Mouse (Mus musculus) monocyte, adult 2 months (primary cell): Measurements from ENCODE around the gene Tpm3.

Experiments used
- DNase-seq, 2 experiments: peaks; one replicate each; pipeline ENCODE4 v3.0.0; 2022; ENCODE audit warnings: low spot score in 2 of 2, low read depth in 1 of 2

Tpm3 gene

DNA sequence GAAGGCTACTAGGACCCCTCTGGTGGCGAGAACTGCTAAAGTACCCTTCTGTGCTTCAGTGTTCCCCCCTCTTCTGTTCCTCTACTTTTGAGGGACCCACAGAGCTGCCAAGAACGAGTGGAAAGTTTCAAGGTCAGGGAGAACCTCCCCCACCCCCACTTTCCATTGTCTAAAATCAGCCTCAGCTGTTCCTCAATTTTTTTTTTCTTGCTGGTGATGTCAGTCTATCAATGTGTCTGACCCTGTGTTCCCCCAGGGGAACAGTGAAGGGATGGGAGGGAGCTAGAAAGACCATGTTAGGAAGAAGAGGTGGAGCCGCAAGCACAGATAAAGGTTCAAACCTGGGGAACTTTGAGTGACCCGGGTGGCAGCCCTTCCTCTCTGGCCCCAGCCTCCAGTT lies at the start of gene Tpm3:
Tpm3 (plus strand) TSS at position 356 of the 400 bp plus-strand sequence.
- no peak for DNase-seq

DNA sequence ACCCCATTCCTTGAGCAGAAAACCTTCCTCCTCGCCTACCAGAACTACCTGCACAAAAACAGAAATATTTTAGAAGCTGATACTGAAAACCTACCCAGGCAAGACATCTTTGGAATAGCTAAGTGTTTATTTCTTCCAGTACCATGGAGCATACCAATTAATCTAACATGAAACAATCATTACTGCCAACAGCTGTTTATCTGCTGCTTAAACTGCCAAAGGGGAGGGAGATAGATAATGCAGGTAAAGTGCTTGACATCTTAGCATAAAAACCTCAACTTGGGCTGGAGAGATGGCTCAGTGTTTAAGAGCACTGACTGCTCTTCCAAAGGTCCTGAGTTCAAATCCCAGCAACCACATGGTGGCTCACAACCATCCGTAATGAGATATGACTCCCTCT lies 37.8 kb upstream of the Tpm3 start:
- DNase-seq = no peak

DNA sequence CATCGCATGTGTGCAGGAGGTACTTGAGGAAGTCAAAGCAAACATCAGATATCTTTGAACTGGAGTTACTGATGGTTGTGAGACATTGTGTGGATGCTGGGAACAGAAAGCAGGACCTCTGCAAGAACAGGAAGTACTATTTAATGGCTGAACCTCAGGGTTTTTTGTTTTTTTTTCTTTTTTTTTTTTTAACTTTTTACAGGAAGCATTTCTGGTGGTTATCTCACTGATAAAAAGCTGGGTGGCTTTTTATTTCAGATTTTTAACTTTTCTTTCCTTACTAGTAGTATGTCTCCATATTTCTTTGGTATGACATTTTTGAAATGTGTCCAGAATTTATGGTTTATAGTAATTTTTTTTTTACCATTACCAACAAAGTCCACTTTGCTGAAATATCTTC lies 36.2 kb upstream of the Tpm3 start:
- no peak for DNase-seq

DNA sequence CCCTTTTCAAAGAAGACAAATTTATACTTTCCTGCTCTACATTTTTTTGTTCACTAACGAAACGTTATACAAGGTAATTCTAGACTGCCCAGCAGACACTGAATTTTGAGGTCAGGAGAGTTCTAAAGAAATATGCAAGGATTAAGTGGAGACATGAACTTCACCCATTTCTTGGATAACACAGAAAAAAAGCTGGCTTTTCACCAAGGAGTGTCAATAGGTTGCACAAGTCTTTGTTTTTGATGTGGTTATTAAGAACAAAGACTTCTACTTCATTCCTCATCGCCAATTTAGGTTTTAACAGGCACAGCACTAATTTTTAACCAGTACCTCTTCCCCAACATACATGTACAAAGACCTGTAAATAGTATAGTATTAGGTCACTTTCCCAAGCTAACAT lies 22.8 kb upstream of the Tpm3 start:
- DNase-seq = no peak

- DNase-seq = peak in 1 of 2 experiments; percentile 34
Measured at GRCm38 (mm10) chr3:90051441-90052350, 20.8 kb upstream of the Tpm3 start, which contains the start of gene 4933434E20Rik. Gene 4933434E20Rik (plus strand): TSS chr3:90051636.

DNA sequence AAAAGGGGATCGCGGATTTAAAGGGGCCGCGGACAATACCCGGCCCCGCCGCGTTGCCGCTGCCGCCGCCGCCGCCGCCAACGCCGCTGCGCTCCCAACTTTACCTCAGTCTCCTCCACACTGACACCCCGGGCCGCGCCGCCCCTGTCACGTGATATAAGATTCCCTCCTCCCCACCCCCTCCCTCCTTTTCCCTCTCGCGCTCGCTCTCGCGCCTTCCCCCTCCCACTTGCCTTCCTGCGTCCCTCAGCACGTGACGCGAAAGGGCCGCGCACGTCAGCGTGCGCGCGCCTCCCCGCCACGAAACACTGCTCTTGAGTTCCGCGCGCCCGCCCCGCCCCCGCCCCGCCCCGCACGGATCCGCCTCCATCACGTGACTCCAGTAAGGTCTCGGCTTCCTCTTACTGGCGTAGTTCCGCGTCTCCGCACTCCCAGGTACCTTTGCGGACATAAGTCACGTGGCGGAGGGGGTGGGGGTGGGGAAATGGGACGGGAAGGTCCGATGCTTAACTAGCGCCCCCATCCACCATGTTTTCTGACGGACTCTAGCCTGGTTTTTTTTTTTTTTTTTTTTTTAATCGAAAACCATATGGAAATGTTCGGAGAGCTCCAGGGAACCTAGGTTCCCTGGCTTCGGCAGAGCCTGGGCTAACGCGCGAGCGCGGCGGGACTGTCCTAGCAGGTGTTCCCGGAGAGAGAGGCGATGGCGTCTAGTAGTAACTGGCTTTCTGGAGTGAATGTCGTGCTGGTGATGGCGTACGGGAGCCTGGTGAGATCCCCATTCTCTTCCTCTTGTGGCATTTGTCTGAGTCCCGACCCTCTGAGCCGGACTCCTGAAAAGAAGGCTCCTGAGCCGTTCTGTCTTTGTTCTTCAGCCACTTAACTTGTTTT lies 19.9 kb upstream of the Tpm3 start, which contains the start of gene Ubap2l:
Ubap2l (minus strand) TSS at position 278 of the 891 bp plus-strand sequence.
- peak; percentile 81 to 82 for DNase-seq

DNA sequence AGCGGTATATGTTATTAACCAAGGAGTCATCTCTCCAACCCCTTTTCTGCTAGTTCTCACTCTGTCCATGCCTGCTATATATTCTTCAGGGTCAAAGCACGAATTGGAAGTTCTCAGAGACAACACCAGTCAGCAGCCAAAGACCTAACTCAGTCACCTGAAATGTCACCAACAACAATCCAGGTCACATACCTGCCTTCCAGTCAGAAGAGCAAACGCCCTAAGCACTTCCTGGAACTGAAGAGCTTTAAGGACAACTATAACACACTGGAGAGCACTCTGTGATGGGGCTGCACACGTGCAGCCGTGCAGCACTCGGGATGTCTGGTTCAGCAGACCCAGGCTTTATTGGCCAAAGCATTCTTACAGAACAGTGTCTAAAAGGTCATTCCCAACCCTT lies 10.9 kb upstream of the Tpm3 start:
- DNase-seq = no peak

DNA sequence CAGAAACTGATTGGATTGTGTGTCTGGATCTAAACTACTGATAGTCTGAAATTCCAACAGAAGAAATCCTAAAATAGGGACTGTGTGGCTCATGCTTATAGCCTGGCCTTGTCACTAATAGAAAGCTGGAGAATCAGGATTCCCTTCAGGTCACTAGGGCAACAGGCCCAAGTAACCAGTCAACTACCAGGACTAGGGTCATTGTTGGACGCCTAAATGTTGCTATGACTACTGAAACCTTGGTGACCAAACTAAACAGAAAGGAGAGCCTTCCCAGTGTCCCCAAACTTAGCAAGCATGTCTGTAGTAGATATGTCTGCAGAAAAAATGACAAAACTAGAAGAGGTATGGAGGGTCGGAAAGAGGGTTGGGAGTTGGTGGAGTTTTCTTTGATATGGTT lies 9.9 kb upstream of the Tpm3 start:
- no peak for DNase-seq

GRCm38 (mm10) chr3:90064383-90064782 lies 8.1 kb upstream of the Tpm3 start:
- DNase-seq = no peak

- DNase-seq = peak in 1 of 2 experiments; percentile 40
Measured at GRCm38 (mm10) chr3:90065553-90065952, 6.9 kb upstream of the Tpm3 start.

- DNase-seq = no peak
Measured at GRCm38 (mm10) chr3:90067851-90068250, 4.6 kb upstream of the Tpm3 start.

- no peak for DNase-seq
Measured at GRCm38 (mm10) chr3:90069688-90070087, 2.8 kb upstream of the Tpm3 start.

DNA sequence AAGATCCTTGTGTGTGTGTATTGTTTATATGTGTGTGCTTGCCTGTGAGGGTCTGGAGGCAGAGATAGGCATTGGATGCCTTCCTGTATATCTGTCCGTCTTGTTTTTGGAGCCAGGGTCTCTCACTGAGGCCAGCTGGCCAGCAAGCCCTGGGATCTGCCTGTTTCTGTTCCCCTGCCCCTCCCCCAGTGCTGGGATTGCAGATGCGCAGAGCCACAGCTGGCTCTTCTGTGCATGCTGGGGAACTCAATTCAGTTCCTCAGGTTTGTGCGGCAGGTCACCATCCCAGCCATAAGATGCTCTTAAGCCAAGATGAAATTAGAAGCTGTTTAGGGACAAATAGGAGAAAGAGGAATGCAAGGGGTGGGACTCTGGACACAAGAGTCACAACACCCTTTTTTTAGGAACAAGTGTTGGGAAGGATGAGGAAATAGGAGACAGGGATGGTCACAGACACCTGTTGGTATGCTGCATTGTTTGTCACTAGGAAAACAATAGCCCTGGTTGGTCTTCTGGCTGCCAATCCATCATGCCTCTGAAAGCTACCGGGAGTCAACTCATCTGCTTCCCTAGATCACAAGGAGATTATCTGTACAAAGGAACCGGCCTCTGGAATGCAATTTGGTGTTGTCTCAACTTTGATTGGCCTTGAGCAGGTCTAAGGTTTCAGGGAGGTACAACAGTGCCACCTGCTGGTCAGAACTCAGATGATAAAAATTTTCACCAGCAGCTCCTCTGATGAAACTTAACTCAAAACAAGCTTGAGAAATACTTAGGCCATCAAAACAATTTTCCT lies 4.7 kb downstream of the Tpm3 start:
- DNase-seq = peak; percentile 71 to 77

DNA sequence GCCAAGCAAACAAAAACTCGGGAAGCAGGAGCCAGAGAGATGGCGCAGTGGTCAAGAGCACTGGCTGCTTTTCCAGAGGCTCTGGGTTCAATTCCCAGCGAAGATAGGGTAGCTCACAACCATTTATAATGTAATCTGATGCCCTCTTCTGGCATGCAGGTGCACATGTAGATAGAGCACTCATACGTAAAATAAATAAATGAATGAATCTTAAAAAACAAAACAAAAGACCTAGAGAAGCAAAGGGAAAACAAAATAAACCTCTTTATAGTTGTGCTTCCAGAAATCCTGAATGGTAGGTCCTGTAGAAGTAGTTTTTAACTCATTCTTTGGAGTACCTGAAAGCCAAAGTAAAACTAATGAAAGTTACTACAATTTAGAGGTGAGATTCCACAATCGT lies 5.8 kb downstream of the Tpm3 start:
- no peak for DNase-seq

GRCm38 (mm10) chr3:90079133-90079762 lies 6.8 kb downstream of the Tpm3 start:
- peak; percentile 90 to 94 for DNase-seq

GRCm38 (mm10) chr3:90079763-90080497 lies 7.5 kb downstream of the Tpm3 start:
- peak; percentile 39 to 66 for DNase-seq

DNA sequence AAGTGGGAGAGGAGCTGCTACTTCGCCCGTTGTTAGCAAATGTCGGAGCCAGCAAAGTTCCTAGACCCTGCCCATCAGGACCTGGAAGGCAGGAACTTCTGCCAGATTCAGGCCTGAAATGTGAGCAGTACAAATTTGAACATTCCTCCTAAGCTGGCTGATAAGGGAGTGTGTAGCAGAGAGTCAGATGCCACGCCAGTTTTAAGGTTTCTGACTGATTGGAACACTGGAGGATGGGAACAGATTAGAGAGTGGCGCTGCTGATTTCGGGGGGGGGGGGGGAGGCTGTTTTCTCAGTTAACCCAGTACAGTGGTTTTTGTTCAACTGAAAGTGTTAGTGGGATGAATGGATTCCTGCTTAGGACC lies 8.0 kb downstream of the Tpm3 start:
- DNase-seq = no peak

GRCm38 (mm10) chr3:90081365-90082240 lies 9.2 kb downstream of the Tpm3 start:
- DNase-seq = peak in 1 of 2 experiments; percentile 35

DNA sequence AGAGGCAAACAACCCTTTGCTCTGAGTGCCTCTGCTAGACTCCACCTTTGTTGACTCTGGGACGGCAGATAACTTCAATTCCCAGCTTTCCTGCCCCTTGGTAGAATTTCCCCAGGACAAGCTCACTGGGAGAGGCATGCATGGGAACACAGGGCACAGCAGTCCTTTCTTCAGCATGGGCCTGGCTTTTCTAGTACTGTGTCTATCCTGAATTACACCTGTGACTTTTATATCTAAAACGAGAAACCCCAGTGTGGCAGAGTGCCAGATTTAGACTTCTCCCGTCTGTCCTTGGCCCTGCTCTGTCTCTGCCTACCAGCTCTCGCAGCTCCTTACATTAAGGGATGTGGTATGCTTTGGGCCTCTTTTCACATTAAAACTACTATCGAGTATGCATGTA lies 10.6 kb downstream of the Tpm3 start:
- no peak for DNase-seq
